Mouse (Mus musculus): ENCODE results near the gene Lmna.

Gene Lmna

DNA sequence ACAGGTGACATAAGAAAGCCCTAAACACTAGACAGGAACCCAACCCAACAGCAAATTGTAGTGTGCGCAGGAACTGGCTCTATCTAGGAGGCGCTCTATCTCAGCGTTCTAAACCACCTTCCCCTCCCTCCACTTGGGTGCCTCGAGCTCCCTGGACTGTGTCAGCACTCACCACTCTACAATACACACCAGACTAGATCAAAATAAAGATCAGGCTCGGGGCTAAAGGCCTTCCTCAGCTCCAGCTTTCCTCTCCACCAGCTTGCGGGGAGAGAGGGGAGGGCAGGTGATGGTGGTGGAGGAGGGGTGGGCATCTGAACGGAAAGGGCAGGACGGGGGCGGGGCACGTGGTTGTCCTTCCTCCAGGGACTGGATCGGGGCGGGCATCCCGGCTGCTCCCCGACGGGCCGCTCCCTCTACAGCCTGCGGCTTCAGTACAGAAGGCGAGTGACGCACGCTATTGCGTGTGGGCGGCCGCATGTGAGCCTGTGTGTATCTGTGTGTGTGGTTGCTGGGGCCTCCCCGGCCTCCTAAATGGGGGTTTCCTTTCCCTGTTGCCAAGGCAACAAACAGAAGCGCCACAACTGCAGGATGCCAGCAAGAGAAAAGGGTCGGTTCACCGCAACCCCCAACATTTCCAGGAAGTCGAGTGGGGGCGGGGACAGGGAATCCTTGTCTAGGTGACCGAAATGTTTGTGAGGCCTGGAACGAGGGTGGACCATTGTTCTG is at the start of gene Lmna:
Gene Lmna (minus strand): TSS at position 265 of the 729 bp plus-strand sequence.
- in situ Hi-C loops (cut with MboI, MseI): loop anchor here (10.0 kb wide), 1 partner anchor 885 kb away; the partner anchor contains the start of gene Zbtb7b

GRCm38 (mm10) chr3:88556616-88557015 is 46.9 kb upstream of the Lmna start:
- in situ Hi-C loops (cut with MboI, MseI): no loop called here

GRCm38 (mm10) chr3:88555731-88556130 is 46.0 kb upstream of the Lmna start:
- in situ Hi-C loops (cut with MboI, MseI): no loop called here

DNA sequence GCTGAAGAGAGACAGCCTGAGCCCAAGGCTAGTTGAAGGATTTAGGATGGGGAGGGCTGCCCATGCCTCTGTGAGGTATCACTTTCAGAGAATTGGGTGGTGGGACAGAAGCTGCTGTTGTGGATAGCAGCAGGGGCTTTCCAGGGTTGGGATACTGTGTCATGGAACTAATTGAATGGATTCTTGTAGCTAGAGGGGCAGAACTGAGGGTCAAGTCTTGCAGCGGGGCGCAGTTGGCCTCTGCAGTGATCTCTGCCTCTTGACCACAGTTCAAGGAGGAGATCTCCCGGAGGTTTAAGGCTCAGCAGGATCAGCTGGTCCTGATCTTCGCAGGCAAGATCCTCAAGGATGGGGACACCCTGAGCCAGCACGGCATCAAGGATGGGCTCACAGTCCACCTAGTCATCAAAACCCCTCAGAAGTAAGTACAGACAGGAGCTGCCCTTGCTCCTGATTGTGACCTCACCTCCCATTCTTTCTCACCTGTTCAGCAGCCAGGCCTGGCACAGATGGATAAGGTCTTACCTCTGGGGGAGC is 45.4 kb upstream of the Lmna start:
- in situ Hi-C loops (cut with MboI, MseI): no loop called here

- in situ Hi-C loops (cut with MboI, MseI): no loop called here
These were observed 44.3 kb upstream of the Lmna start for GRCm38 (mm10) chr3:88553880-88554586.

DNA sequence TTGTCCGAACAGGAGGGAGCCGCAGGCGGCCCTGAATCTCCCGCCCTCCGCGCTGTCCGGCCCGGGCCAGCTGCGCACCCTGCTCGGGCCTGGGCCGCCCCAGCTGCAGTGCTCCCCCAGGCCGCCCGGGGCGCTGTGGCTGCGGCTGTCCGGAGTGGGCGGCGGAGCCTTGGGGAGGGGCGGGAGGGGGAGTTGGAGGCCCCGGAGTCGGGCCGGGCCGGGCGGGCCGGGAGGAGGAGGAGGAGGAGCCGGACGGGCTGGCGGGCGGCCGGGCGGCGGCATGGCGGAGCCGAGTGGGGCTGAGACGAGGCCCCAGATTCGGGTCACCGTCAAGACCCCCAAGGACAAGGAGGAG is 43.7 kb upstream of the Lmna start, which contains the start of gene Ubqln4:
Gene Ubqln4 (plus strand): TSS at position 234 of the 355 bp plus-strand sequence.
- in situ Hi-C loops (cut with MboI, MseI): no loop called here

- in situ Hi-C loops (cut with MboI, MseI): no loop called here
These were observed 43.1 kb upstream of the Lmna start, which contains the start of gene Lamtor2 for GRCm38 (mm10) chr3:88552676-88553524. Lamtor2 (minus strand) TSS chr3:88553074.

GRCm38 (mm10) chr3:88552082-88552645 is 42.4 kb upstream of the Lmna start:
- in situ Hi-C loops (cut with MboI, MseI): no loop called here

DNA sequence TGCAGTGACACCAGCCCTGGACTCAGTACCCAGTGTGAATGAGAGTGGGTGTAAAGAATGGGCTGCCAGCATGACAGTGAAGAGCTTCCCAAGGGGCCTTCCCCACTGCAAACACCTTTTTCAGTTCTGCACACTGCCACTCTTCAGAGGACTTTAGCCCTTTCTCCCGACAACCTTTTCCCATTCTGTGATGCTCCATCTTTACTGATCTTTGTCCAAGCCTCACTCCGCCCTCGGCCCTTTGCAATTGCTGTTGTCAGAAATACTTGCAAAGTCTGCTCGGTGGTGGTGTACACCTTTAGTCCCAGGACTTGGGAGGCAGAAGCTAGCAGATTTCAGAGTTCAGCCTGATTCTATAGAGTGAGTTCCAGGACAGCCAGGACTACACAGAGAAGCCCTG is 41.8 kb upstream of the Lmna start:
- in situ Hi-C loops (cut with MboI, MseI): no loop called here

- in situ Hi-C loops (cut with MboI, MseI): no loop called here
These were observed 38.6 kb upstream of the Lmna start, which contains the start of gene Rab25 for GRCm38 (mm10) chr3:88548180-88548917. Rab25 (minus strand) TSS chr3:88548300.

DNA sequence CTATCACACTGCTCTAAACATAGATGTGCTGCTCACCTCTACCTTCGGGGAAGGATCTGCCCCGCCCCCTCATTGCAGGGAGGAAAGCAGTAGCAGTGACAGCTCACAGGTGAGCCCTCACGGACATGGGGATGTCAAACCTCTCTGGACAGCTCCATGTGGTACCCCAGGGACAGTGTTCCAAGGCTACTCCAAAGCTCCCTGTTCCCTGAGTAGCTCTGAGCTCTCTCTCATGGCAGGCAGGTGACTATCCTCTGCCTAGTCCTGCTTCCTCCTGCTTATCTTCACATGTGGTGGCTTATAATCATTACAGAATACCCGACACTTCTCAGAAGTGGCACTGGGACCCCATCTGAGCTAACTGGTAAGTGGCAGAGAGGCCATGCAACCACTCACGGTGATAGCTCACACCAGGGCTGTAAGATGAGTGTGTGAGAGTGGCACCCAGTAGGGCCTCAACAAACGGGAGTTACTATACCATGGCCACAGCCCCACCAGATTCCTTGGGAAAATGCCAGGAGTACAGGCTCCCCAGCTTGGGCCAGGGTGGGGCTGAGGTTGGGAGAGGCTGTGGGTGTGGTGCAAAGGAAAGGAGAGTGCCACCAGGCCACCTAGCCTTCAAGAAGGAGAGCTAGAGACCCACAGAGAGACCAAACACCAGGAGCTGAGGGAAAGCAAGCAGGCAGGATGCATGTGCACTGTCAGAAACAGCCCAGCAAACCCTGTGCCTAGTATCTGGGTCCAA is 37.1 kb upstream of the Lmna start:
- in situ Hi-C loops (cut with MboI, MseI): no loop called here

DNA sequence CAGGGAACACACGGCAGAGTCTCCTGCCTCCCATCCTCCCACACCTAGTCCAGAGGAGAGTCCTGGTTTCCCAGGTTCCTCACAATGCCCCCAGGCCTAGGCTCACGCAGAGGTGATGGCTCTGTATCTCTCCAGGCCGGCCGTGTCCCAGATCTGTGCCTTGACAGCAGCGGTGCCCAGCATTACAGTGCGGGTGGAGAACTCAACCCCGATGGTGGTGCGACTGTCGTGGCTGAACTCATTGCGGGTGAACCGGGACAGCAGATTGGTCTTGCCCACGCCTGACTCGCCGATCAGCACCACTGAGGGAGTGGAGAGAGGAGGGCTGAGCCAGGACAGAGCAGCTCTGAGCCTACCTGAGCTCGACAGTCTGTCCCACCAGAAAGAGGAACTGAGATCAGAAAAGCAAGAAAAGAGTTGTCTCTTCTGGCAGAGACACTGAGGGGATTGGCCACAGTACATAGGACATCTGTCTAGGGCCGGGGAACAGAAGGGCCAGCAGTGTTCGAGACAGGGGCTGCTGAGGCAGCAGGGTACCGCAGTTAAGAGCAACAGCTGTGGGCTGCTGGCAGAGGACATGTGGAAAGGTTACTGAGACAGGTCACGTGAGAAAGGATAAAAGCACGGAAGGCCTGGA is 35.3 kb upstream of the Lmna start:
- in situ Hi-C loops (cut with MboI, MseI): no loop called here

DNA sequence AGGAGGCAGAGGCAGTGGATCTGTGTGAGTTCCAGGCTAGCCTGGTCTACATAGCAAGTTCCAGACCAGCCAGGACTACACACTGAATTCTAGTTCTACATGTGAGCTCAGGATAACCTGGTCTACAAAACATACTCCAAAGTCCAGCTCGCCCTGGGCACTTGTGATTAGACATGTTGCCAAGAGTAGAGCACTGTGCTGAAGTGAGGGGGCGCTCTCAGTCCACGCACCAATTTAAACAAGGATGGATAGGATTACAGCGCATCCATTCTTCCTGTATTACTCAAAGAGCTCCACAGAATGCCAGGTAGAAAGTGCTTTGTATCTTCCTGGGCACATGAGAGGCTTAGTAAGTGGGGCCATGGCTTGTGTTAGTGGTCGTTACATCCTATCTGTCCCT is 34.8 kb upstream of the Lmna start:
- in situ Hi-C loops (cut with MboI, MseI): no loop called here

- in situ Hi-C loops (cut with MboI, MseI): no loop called here
These were observed 34.1 kb upstream of the Lmna start for GRCm38 (mm10) chr3:88543651-88544410.

GRCm38 (mm10) chr3:88543174-88543573 is 33.4 kb upstream of the Lmna start:
- in situ Hi-C loops (cut with MboI, MseI): no loop called here

- in situ Hi-C loops (cut with MboI, MseI): no loop called here
These were observed 32.7 kb upstream of the Lmna start for GRCm38 (mm10) chr3:88542486-88542885.

GRCm38 (mm10) chr3:88541622-88542401 is 32.1 kb upstream of the Lmna start:
- in situ Hi-C loops (cut with MboI, MseI): no loop called here

DNA sequence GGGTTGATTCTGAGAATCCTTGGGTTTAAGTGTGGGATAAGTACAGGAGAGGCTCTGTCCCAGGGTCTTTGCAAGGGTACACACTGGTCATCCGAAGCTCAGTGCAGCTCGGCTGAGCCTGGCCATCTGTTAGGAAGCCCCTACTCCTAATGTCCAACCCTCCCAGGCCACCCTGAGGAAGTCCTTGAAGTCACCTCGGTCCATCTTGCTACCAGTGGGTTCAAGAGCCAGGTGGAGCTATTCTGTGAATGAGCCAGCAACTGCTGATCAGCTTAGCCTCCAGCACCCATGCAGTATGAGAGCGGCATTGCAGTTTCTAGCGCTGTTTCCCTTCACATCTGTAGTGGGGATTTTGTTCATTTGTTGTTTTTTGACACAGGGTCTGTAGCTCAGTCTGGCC is 30.3 kb upstream of the Lmna start:
- in situ Hi-C loops (cut with MboI, MseI): no loop called here
